Mouse (Mus musculus) spleen, adult 2 months (tissue): ENCODE measurements around the gene Dhtkd1. TPM values are rescaled to one million over a fixed set of nuclear protein-coding genes. Genes with fewer than 3 reads are reported as not detected.
A peak's percentile ranks its signal among the peaks of the same experiment; 100 is the strongest.

Experiments used
- DNase-seq, 2 experiments: peaks; one replicate each; pipeline versions ENCODE4 v3.0.0 to v3.0.0-alpha.2; 2012 to 2021; ENCODE audit warnings: low spot score in 2 of 2, low read depth in 1 of 2
- H3K27ac ChIP-seq: fragments of 200-500 bp; 2 replicates; pipeline ENCODE4 v1.5.1; 2012; ENCODE audit warnings: low read length, inconsistent platforms; ENCODE audit not compliant: insufficient read depth
- H3K27me3 ChIP-seq: fragments of 200-500 bp; 2 replicates; pipeline ENCODE4 v1.6.1; 2012; ENCODE audit warnings: mild to moderate bottlenecking, moderate library complexity, low read length, inconsistent platforms; ENCODE audit not compliant: control insufficient read depth, insufficient read depth
- H3K36me3 ChIP-seq: fragments of 200-500 bp; 2 replicates; pipeline ENCODE4 v1.6.1; 2012; ENCODE audit warnings: mild to moderate bottlenecking, low read length, inconsistent platforms; ENCODE audit not compliant: control insufficient read depth, insufficient read depth
- H3K4me1 ChIP-seq: fragments of 200-500 bp; 2 replicates; pipeline ENCODE4 v1.6.1; 2011; ENCODE audit warnings: inconsistent platforms; ENCODE audit not compliant: control insufficient read depth, insufficient read depth, insufficient read length
- H3K4me3 ChIP-seq: fragments of 200-500 bp; 2 replicates; pipeline ENCODE4 v1.5.1; 2011; ENCODE audit warnings: mild to moderate bottlenecking, inconsistent platforms; ENCODE audit not compliant: insufficient read depth, insufficient read length; ENCODE audit errors: extremely low read depth
- CTCF ChIP-seq: fragments of 200-500 bp; IDR thresholded peaks from 2 replicates; pipeline ENCODE4 v1.5.1; 2011; ENCODE audit warnings: mild to moderate bottlenecking, inconsistent platforms; ENCODE audit not compliant: insufficient read depth, insufficient read length, insufficient replicate concordance; ENCODE audit errors: extremely low read depth
- POLR2A ChIP-seq: fragments of 200-500 bp; IDR thresholded peaks from 2 replicates; pipeline ENCODE4 v1.6.1; 2011; ENCODE audit warnings: low read depth, low read length, inconsistent platforms
- WGBS: fragments of 180-500 bp; shearing (Covaris S2); methylation state at CpG from one replicate; pipeline ENCODE4 v1.1.7; 2018; 5-methylcytosine and 5-hydroxymethylcytosine counted together
- polyA plus RNA-seq: library from polyadenylated mRNA; depleted of rRNA; stranded (reverse); fragments of >200 nt; gene quantifications from 2 replicates; pipeline ENCODE4 v1.2.3, GENCODE M21; 2012

The Dhtkd1 gene
- polyA plus RNA-seq, 1 experiment, result 0.32 TPM

DNA sequence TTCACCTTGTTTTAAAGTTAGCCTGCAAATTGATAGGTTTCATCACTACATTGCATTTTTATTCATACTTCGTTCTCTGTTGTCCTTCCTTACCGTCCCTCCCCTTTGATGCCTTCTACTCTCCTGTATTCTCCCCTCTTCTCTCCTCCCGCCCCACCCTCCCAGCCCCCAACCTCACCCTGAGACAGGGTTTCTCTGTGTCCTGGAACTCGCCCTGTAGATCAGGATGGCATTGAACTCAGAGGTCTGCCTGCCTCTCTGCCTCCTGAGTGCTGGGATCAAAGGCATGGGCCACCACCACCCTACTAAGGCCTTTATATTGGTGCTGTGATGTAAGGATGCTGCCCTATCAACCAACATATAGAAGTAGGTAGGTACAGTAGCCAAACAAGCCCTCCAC lies 479 bp upstream of the Dhtkd1 start:
- no peak for DNase-seq
- H3K27ac ChIP-seq, result no peak overlapping the region
- H3K27me3 ChIP-seq, result peaks cover 5% of the 10 kb centered on the region; the same call in 1 of the 2 replicates
- no peak overlapping the region for H3K4me3 ChIP-seq
- WGBS, result 67% methylated on average over 4 of the region's 4 CpGs
- peaks cover 6% of the 10 kb centered on the region; the same call in 1 of the 2 replicates for H3K4me1 ChIP-seq
- no peak for TF ChIP-seq POLR2A
- H3K36me3 ChIP-seq, result no peaks in the 10 kb centered on the region

DNA sequence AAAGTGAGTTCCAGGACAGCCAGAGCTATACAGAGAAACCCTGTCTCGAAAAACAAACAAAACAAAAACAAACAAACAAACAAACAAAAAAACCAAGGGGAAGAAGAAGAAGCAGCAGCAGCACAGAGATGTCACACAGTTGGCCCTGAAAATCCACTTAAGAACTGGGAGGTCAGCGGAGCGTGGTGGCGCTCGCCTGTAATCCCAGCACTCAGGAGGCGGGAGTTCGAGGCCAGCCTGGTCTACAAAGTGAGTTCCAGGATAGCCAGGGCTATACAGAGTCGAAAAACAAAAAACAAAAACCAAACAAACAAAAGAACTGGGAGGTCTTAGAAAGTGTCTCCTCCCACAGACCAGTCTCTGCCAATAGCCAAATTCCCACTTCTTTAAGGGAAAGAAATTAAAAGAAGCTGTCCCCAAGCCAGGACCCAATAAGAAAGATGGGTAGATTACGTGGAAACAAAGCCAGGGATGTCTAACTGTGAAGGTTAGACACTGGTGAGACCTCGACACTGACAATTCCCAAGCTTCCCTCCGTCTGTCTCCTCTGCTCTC lies 654 bp downstream of the Dhtkd1 start:
- TF ChIP-seq POLR2A, result no peak
- TF ChIP-seq CTCF, result no peak
- no peak overlapping the region for H3K27ac ChIP-seq
- no peak for DNase-seq
- WGBS, result 76% methylated on average over 11 of the region's 11 CpGs
- no peaks in the 10 kb centered on the region for H3K36me3 ChIP-seq
- peak overlapping the region; percentile 61 for H3K4me3 ChIP-seq
- peaks cover 6% of the 10 kb centered on the region; the same call in 1 of the 2 replicates for H3K4me1 ChIP-seq
- H3K27me3 ChIP-seq, result peaks cover 5% of the 10 kb centered on the region; the same call in 1 of the 2 replicates

DNA sequence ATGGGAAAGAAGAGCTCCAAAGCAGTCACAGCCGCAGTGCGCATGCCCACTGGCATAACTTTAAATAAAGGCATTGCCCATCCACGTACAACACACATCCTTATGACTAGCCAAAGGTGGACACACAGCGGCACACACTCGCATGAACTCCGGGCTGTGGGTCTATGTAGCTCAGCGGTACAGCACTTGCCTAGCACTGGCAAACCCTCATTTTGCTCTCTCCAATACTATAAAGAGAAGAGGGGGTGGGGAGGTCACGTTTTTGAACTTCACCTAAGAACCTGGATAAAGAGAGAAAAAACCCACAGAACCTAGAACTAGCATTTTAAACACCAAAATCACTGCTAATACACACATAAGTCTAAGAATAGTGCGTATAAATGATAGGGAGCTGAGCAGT lies 1.7 kb downstream of the Dhtkd1 start:
- Histone ChIP-seq H3K4me3 (no peak overlapping the region), H3K4me1 (peaks cover 6% of the 10 kb centered on the region; the same call in 1 of the 2 replicates), H3K36me3 (no peaks in the 10 kb centered on the region), H3K27ac (no peak overlapping the region), H3K27me3 (peaks cover 5% of the 10 kb centered on the region; the same call in 1 of the 2 replicates)
- no peak for TF ChIP-seq CTCF
- TF ChIP-seq POLR2A, result no peak
- no peak for DNase-seq
- WGBS, result 93% methylated on average over 9 of the region's 9 CpGs

DNA sequence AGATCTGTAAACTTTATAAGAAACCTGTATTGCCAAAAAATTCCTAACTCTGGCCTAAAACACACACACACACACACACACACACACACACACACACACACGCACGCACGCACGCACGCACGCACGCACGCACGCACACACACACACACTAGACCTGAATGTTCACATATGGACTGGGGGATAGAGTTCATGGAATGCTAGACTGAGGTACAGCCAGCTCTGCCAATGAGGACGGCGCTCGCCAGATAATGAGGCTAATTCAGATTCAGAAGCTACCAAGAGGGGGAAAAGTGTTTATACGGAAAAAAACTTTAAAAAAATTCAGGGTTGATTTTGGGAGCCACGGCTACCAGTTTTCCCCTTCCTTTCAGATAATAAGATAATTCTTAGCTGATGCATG lies 2.7 kb downstream of the Dhtkd1 start:
- no peak for TF ChIP-seq CTCF
- TF ChIP-seq POLR2A, result no peak
- peaks cover 5% of the 10 kb centered on the region; the same call in 1 of the 2 replicates for H3K27me3 ChIP-seq
- H3K27ac ChIP-seq, result no peak overlapping the region
- H3K36me3 ChIP-seq, result no peaks in the 10 kb centered on the region
- H3K4me3 ChIP-seq, result no peak overlapping the region
- WGBS, result 92% methylated on average over 14 of the region's 14 CpGs
- H3K4me1 ChIP-seq, result peaks cover 6% of the 10 kb centered on the region; the same call in 1 of the 2 replicates
- DNase-seq, result no peak

DNA sequence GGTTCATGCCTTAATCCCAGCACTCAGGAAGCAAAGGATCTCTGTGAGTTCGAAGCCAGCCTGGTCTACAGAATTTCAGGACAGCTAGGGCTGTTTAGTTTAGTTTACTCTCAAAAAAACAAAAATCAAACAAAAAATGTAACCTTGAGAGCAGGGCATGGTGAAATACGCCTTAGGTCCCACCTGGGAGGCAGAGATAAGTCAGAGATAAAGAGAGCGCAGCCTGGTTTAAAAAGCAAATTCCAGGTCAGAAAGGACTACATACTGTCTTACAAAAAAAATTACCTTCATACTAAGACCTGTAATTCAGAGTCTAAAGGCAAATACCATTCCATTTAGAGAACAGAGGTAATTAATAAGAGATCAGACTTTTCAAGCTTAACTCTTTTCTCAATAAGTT lies 3.3 kb downstream of the Dhtkd1 start:
- no peaks in the 10 kb centered on the region for H3K36me3 ChIP-seq
- H3K4me1 ChIP-seq, result peaks cover 6% of the 10 kb centered on the region; the same call in 1 of the 2 replicates
- TF ChIP-seq POLR2A (no peak), CTCF (no peak)
- WGBS, result 84% methylated on average over 3 of the region's 3 CpGs
- H3K4me3 ChIP-seq, result no peak overlapping the region
- peaks cover 5% of the 10 kb centered on the region; the same call in 1 of the 2 replicates for H3K27me3 ChIP-seq
- H3K27ac ChIP-seq, result no peak overlapping the region
- DNase-seq, result no peak

DNA sequence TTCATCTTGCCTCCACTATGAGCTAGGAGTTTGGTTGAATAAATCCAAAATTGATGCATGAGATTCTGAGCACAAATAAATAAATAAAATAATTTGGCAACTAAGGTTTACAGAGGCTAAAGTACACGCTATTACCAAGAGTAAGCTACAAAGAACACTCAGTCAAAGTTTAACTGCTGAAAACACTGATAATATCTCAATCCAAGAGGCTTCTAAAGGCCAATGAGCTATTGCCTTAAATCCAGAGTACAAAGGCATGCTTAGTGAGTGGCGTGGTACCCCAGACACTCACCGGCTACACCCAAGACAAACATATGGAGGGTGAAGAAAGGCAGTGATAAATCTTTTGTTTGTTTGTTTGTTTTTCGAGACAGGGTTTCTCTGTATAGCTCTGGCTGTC lies 6.0 kb downstream of the Dhtkd1 start:
- TF ChIP-seq CTCF, result no peak
- no peak for TF ChIP-seq POLR2A
- no peak for DNase-seq
- no peak overlapping the region for H3K4me3 ChIP-seq
- H3K4me1 ChIP-seq, result 0 out of 2 replicates have a peak, but pooled peaks cover 5% of the 10 kb centered on the region
- H3K36me3 ChIP-seq, result no peaks in the 10 kb centered on the region
- H3K27me3 ChIP-seq, result no peaks in the 10 kb centered on the region
- WGBS, result 90% methylated on average over 4 of the region's 4 CpGs
- no peak overlapping the region for H3K27ac ChIP-seq

DNA sequence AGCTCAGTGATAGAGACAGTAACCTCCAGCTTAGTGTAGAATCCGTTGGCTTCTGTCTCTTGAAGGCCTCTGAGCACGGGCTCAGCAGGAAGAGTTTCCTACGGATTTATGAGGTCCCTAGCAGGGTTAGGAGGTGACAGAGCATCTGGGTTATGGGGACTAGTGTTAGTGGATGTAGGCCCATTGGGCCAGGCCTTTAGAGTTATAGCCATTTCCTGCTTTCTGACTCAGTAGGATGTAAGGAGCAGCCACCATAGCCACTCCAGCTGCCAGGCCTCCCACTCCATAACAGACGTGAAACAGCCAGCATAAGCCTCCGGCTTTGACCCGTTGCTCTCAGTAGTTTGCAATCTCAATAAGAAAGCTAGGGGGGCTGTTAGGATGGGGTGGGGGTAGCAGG lies 6.5 kb downstream of the Dhtkd1 start:
- TF ChIP-seq CTCF (no peak), POLR2A (no peak)
- DNase-seq, result no peak
- Histone ChIP-seq H3K4me3 (no peak overlapping the region), H3K4me1 (peaks cover 9% of the 10 kb centered on the region; the same call in 1 of the 2 replicates), H3K27me3 (no peaks in the 10 kb centered on the region), H3K36me3 (no peaks in the 10 kb centered on the region), H3K27ac (no peak overlapping the region)
- 89% methylated on average over 6 of the region's 6 CpGs for WGBS
